Mouse (Mus musculus) kidney, postnatal 0 days (tissue): ENCODE results near the gene Tmtc2. TPM values are rescaled to one million over a fixed set of nuclear protein-coding genes. Genes with fewer than 3 reads are reported as not detected.

Experiments
- ATAC-seq: fragments of 200-750 bp; cut with Nextera tagmentation; replicated peaks from 2 replicates; pipeline ENCODE4 v1.8.0; 2017; ENCODE audit warnings: low read depth, moderate number of reproducible peaks, moderate TSS enrichment, moderate library complexity; ENCODE audit not compliant: low FRiP score
- DNase-seq: peaks from one replicate; pipeline ENCODE4 v3.0.0-alpha.2; 2016; ENCODE audit warnings: low spot score
- H3K27ac ChIP-seq: fragments of 300-500 bp; sonication (generic); 2 replicates; pipeline ENCODE4 v1.5.1; 2014; ENCODE audit warnings: mild to moderate bottlenecking
- H3K27me3 ChIP-seq: fragments of 300-500 bp; sonication (generic); 2 replicates; pipeline ENCODE4 v1.6.1; 2014; ENCODE audit warnings: low read length, mixed read lengths; ENCODE audit not compliant: insufficient read depth
- H3K36me3 ChIP-seq: fragments of 300-500 bp; sonication (generic); 2 replicates; pipeline ENCODE4 v1.6.1; 2014; ENCODE audit warnings: low read length, mixed read lengths; ENCODE audit not compliant: insufficient read depth
- H3K4me1 ChIP-seq: fragments of 300-500 bp; sonication (generic); replicated peaks from 2 replicates; pipeline ENCODE4 v1.6.1; 2014; ENCODE audit warnings: antibody characterized with exemption, low read length, mixed read lengths; ENCODE audit not compliant: insufficient read depth
- H3K4me2 ChIP-seq: fragments of 300-500 bp; sonication (generic); 2 replicates; pipeline ENCODE4 v1.6.1; 2014; ENCODE audit warnings: mild to moderate bottlenecking, low read length, moderate library complexity, mixed read lengths
- H3K4me3 ChIP-seq: fragments of 300-500 bp; sonication (generic); replicated peaks from 2 replicates; pipeline ENCODE4 v1.5.1; 2014; ENCODE audit warnings: low read depth, low read length
- H3K9ac ChIP-seq: fragments of 300-500 bp; sonication (generic); 2 replicates; pipeline ENCODE4 v1.6.1; 2014; ENCODE audit warnings: low read depth, low read length
- H3K9me3 ChIP-seq: fragments of 300-500 bp; sonication (generic); replicated peaks from 2 replicates; pipeline ENCODE4 v1.6.1; 2016; ENCODE audit warnings: low read length, inconsistent platforms, mixed read lengths
- CTCF ChIP-seq: IDR thresholded peaks from 2 replicates; pipeline ENCODE4 v1.5.1; 2016; ENCODE audit warnings: antibody characterized with exemption, low read depth, mild to moderate bottlenecking, moderate library complexity
- WGBS: fragments of 180-500 bp; shearing (Covaris S2); extraction: QIAGEN DNeasy Blood & Tissue Kit; methylation state at CpG from one replicate; pipeline ENCODE4 v1.1.7; 2014; 5-methylcytosine and 5-hydroxymethylcytosine counted together
- polyA plus RNA-seq: library from polyadenylated mRNA; unstranded; fragments of >200 nt; fragmentation: Nextera tagmentation; extraction: Ambion mirVana; gene quantifications from 2 replicates; pipeline ENCODE4 v1.2.1, GENCODE M21; 2015

The Tmtc2 gene
- polyA plus RNA-seq, 1 experiment from 2014 or later: 5.2 TPM

- Histone ChIP-seq H3K4me3 (no peak overlapping the region), H3K4me1 (peaks cover 5% of the 10 kb centered on the region; the same call in 1 of the 2 replicates), H3K9me3 (no peaks in the 10 kb centered on the region), H3K27ac (no peak overlapping the region), H3K4me2 (no peak overlapping the region), H3K27me3 (no peaks in the 10 kb centered on the region), H3K9ac (no peak overlapping the region), H3K36me3 (no peaks in the 10 kb centered on the region)
- no peak for TF ChIP-seq CTCF
- 54% methylated on average over 2 of the region's 2 CpGs for WGBS
- ATAC-seq (no peak), DNase-seq (no peak)
Observed at GRCm38 (mm10) chr10:105579318-105579717, 5.1 kb upstream of the Tmtc2 start.

DNA sequence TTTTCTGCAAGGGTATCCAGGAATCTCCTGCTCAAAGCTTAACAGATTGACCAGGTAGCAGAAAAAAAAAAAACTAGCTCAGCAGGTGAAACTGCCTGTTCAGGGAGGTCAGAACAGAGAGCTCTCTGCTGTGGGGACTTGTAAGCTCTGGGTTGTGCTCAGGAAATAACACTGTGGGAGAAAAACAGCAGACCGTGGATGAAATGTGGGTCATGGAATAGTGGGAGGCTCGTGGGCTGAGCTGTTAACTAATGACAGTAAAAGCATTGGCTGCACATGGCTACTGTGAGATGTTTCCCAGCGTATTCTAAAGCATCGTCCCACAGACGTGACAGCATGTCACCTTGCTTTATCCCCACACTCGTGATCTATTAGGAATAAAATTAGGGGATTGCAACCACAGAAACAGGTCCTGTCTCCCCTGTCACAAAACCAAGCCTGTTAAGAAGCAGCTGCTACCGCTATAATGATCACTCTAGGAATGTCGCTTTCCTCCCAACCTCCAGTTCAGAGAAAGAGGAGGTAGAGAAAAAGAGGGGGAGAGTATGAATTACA lies 4.1 kb upstream of the Tmtc2 start:
- H3K4me2 ChIP-seq: peak overlapping the region; percentile 28
- H3K9ac ChIP-seq: no peak overlapping the region
- ATAC-seq: no peak
- peaks cover 5% of the 10 kb centered on the region; the same call in 1 of the 2 replicates for H3K4me1 ChIP-seq
- no peak overlapping the region for H3K27ac ChIP-seq
- H3K9me3 ChIP-seq: no peaks in the 10 kb centered on the region
- no peak for TF ChIP-seq CTCF
- no peaks in the 10 kb centered on the region for H3K36me3 ChIP-seq
- H3K4me3 ChIP-seq: no peak overlapping the region
- no peaks in the 10 kb centered on the region for H3K27me3 ChIP-seq
- 19% methylated on average over 8 of the region's 8 CpGs for WGBS
- peak; percentile 41 for DNase-seq

GRCm38 (mm10) chr10:105574695-105575660 lies 727 bp upstream of the Tmtc2 start:
- H3K9ac ChIP-seq: no peak overlapping the region
- peak overlapping the region; percentile 63 for H3K4me3 ChIP-seq

GRCm38 (mm10) chr10:105573306-105573907 lies 844 bp downstream of the Tmtc2 start:
- Histone ChIP-seq H3K4me3 (peak overlapping the region; percentile 63), H3K4me2 (peak overlapping the region; percentile 81), H3K36me3 (no peaks in the 10 kb centered on the region), H3K27me3 (no peaks in the 10 kb centered on the region), H3K27ac (peak overlapping the region; percentile 70), H3K9ac (peak overlapping the region; percentile 63), H3K4me1 (peaks cover 2% of the 10 kb centered on the region; the same call in 1 of the 2 replicates), H3K9me3 (no peaks in the 10 kb centered on the region)
- no peak for TF ChIP-seq CTCF
- peak; percentile 40 for DNase-seq
- ATAC-seq: peak; percentile 0; the same call in 1 of the 2 replicates
- under 1% methylated on average over 35 of the region's 37 CpGs for WGBS

More at GRCm38 (mm10) chr10:105574695-105575660, 727 bp upstream of the Tmtc2 start:
- H3K4me2 ChIP-seq: peak overlapping the region; percentile 81
- no peaks in the 10 kb centered on the region for H3K27me3 ChIP-seq
- H3K27ac ChIP-seq: 0 out of 2 replicates have a peak overlapping the region, but pooled peaks have one; percentile 70
- no peaks in the 10 kb centered on the region for H3K9me3 ChIP-seq
- no peaks in the 10 kb centered on the region for H3K36me3 ChIP-seq
- peaks cover 5% of the 10 kb centered on the region; the same call in 1 of the 2 replicates for H3K4me1 ChIP-seq
- ATAC-seq (peak; percentile 83), DNase-seq (peak; percentile 98)
- WGBS: under 1% methylated on average over 44 of the region's 44 CpGs
- TF ChIP-seq CTCF: peak; percentile 99

GRCm38 (mm10) chr10:105572829-105573228 lies 1.4 kb downstream of the Tmtc2 start:
- ATAC-seq (no peak), DNase-seq (peak; percentile 47)
- Histone ChIP-seq H3K27me3 (no peaks in the 10 kb centered on the region), H3K36me3 (no peaks in the 10 kb centered on the region), H3K4me2 (peak overlapping the region; percentile 81), H3K27ac (no peak overlapping the region), H3K9ac (0 out of 2 replicates have a peak overlapping the region, but pooled peaks have one; percentile 28), H3K4me3 (peak overlapping the region; percentile 63), H3K4me1 (no peaks in the 10 kb centered on the region), H3K9me3 (no peaks in the 10 kb centered on the region)
- TF ChIP-seq CTCF: no peak
- 1% methylated on average over 16 of the region's 16 CpGs for WGBS

DNA sequence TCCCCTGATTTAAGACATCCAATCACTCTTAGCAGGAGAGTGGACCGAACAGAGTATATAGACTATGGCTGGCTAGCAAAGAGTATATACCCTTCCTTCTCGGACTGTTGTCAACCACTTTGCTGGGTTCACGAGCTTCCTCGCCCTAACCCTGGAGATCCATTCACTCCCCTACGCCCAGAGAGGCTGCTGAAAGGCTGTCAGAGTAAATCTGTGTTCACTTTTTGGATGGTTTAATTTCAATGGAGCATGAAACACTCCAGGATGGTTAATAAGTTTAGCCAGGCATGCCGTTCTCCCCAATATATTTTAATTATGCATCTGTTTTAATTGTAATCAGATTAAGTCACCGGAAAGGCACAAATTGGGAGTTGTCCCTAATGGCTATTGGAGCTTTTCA lies 1.9 kb downstream of the Tmtc2 start:
- Histone ChIP-seq H3K36me3 (no peaks in the 10 kb centered on the region), H3K9me3 (no peaks in the 10 kb centered on the region), H3K9ac (no peak overlapping the region), H3K4me2 (peak overlapping the region; percentile 81), H3K4me1 (no peaks in the 10 kb centered on the region), H3K27ac (no peak overlapping the region), H3K4me3 (peak overlapping the region; percentile 63), H3K27me3 (no peaks in the 10 kb centered on the region)
- DNase-seq (no peak), ATAC-seq (no peak)
- WGBS: 24% methylated on average over 7 of the region's 7 CpGs
- TF ChIP-seq CTCF: no peak
